Mouse (Mus musculus) embryonic stem cell, embryonic (primary cell): ENCODE measurements around the gene Nos1ap.

Experiments
- CTCF ChIA-PET, 4 experiments: fragments of 300-600 bp in 2 of 4; fragments of 350-600 bp in 2 of 4; sonication (Branson Sonifier 250); formaldehyde crosslinking; loops; one replicate each; lab custom pipeline; 2022; ENCODE audit warnings: inconsistent platforms in 2 of 4; lab: Charles Lee
- POLR2A ChIA-PET, 4 experiments: fragments of 300-600 bp in 2 of 4; fragments of 350-600 bp in 2 of 4; sonication (Branson Sonifier 250); formaldehyde crosslinking; loops; one replicate each; lab custom pipeline; 2022; ENCODE audit warnings: antibody characterized with exemption in 4 of 4, inconsistent platforms in 1 of 4; lab: Charles Lee

Gene Nos1ap

DNA sequence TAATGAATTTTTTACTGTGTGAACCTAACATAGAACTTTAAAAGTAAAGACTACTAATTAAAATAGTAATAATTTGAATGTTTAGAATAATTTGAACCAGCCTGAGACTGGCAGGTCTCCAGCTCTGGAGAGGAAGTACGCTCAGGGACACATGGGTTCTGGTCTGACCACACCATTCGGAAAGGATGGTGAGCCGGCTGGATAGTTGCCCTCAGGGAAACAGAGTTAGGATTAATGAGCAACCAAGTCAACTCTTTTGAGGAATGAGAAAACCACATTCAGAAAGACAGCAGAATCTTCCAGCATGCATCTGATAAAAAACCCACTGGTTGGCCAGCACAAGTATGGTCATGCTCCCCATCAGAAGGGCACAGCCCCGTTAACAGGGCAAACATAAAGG lies 69.5 kb downstream of the Nos1ap start:
- CTCF ChIA-PET: interaction anchor here in 1 of 4 experiments (1.9 kb wide), 1 partner anchor 93 kb away, joined by 5 read pairs; no protein-coding TSS in a partner anchor
- POLR2A ChIA-PET: interaction anchor here in 1 of 4 experiments (1.5 kb wide), 1 partner anchor 9 kb away, joined by 4 read pairs; no protein-coding TSS in a partner anchor

DNA sequence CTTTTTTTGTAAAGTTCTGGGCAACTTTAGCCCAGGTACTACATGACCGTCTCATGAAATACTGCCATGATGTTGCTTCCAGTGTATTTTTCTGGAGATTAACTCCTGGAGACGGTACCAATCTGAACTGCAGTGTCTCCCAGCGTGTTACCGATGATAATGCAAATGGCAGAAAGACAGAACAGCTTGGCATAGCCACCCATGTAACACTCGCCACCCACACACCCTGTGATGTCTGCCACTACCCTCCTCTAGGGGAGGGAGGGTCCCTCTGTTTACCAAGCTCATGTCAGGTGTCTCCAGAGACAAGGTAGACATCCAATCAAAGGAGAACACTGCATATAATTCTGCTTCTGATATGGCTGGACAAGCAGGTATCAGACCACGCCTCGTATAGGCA lies 70.0 kb downstream of the Nos1ap start:
- ChIA-PET POLR2A (no interaction called here), CTCF (no interaction called here)

DNA sequence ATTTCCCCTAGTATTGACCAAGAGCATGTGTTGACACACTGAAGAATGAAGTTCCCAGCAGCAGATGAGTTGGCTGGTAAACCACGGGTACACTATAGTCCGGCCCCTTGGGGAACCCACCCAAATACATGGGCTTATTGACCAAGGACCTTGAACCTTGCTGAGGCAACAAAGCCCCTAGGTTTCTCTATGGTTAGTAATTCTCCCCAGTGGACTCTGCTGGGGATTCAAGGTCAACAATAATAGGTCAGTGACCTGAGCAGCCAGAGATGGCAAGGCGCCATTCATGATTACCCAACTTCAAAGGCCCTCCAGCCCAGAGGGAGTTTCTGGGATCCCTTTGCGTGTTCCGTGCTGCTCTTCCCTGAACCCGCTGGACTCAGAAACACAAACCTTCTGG lies 73.5 kb downstream of the Nos1ap start:
- ChIA-PET POLR2A (interaction anchor here in 1 of 4 experiments (0.6 kb wide), 1 partner anchor 40 kb away, joined by 3 read pairs; no protein-coding TSS in a partner anchor), CTCF (no interaction called here)

DNA sequence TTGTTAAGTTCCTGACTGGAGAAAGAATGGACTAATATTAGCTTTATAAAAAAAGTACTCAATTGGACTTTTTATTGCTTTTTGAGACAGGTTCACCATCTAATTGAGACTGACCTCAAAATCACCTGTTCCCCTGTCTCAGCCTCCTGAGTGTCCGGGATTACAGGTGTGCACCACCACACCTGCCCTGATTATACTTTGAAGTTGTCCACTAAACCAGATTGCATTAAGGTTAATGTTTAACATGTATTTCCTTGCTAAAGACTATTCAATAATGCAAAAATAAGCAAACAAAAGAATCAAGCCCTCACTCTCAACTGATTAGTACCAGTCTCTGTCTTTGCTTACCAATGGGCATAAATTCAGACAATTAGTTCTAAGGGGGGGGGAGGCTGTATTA lies 74.2 kb downstream of the Nos1ap start:
- POLR2A ChIA-PET: no interaction called here
- CTCF ChIA-PET: no interaction called here

DNA sequence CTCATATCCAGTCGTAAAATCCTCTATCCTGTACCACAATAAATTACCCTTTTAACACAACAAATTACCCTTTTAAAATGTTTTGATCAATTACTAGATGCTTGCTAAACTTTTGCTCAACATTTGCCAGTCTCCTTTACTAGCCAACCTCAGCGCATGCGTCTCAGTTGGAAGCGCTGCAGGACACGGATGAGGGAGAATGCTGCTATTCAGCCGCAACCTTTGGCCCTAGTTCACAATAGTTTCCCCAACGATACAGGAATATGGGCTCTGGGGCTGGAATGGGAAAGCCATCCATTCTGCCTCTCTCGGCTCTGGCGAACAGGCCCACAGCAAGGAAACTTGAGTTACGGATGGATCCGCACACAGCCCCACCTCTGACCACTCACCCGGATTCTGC lies 75.4 kb downstream of the Nos1ap start:
- CTCF ChIA-PET: no interaction called here

DNA sequence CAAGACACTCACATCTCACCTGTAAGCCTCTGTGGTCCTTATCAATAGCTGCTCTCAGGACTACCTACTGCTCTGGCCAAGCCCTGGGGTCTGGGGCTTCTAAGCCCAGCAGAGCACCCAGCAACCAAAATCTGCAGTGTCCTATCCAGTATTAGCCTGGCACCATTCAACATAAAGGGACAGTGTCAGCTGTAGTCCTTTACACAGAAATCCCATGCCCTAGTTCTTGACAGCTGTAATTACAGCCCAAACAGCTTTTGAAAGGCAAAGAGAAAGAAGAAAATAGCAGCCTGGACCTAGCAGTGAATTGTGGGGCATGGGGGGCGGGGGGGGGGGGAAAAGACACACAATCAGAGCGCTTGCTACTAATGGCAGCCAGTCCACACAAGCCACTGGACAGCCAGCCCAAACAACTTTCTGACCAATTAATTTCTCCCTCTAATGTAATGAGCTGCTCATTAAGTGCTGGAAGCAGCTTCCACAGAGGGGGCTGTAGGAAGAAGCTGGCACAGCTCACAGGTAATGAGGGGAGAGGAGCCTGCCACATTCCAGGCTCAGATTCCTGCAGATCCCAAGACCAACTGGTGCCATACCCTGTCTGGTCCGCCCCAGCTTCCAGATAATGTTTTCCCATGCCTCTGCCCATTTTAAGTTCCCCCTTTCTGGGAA lies 77.1 kb downstream of the Nos1ap start:
- ChIA-PET POLR2A (interaction anchor here in 3 of 4 experiments (0.5 to 1.7 kb wide), 4 partner anchors 9 to 127 kb away, joined by 3 to 7 read pairs (median 4); no protein-coding TSS in a partner anchor), CTCF (interaction anchor here in 1 of 4 experiments (0.7 kb wide), 1 partner anchor 217 kb away, joined by 6 read pairs; no protein-coding TSS in a partner anchor)

More for the DNA sequence above, 75.4 kb downstream of the Nos1ap start:
- POLR2A ChIA-PET: interaction anchor here in 1 of 4 experiments (1.3 kb wide), 1 partner anchor 9 kb away, joined by 4 read pairs; no protein-coding TSS in a partner anchor

DNA sequence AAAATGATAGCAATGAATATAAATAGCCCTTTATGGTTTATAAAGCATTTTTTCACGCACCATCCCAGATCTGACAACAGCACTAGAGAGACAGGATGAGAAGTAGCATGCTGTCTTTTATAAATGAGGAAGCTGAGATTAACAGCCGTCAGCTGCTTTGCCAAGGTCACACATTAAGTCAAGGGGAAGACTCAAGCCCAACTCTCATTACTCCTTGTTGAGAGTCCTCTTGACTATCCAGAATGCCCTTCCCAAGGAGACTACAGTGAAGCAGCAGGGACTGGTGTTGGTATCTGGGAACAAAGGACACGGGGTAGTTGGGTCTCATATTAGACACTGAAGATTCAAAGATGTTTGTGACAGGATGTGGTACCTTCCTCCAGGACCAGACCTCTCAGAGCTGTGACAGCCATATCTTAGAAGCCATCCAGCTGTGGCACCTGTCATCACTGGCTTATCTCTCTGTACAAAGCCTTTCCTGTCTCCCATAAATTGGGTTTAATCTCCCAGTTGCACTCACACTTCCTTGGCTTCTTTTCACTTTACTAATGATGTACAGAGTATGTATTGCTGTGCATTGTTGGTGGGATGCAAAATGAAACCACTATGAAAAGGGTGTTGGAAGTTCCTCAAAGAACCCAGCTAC lies 78.9 kb downstream of the Nos1ap start:
- ChIA-PET POLR2A (interaction anchor here in 1 of 4 experiments (1.5 kb wide), 1 partner anchor 10 kb away, joined by 4 read pairs; no protein-coding TSS in a partner anchor), CTCF (interaction anchor here in 1 of 4 experiments (0.6 kb wide), 1 partner anchor 81 kb away, joined by 3 read pairs; no protein-coding TSS in a partner anchor)

DNA sequence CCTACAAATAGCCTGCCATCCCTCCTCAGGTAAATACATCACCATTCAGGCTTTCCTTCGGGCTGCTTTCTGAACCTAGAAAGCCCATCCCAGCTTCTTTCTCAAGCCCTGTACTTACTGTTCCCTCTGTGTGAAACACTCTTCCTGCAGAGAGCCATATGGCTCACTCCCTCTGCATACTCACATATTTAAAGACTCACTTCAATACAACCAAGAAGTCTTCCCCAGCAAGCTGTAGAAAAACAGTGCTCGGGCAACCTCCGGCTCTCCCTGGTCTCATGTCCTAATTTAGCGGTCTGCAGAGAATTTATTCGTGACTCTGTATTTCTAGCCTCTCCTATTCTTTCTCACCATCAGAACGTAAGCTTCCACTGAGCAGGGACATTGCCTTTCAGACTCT lies 83.4 kb downstream of the Nos1ap start:
- ChIA-PET CTCF (no interaction called here), POLR2A (interaction anchor here in 1 of 4 experiments (0.6 kb wide), 1 partner anchor 147 kb away, joined by 3 read pairs; no protein-coding TSS in a partner anchor)

DNA sequence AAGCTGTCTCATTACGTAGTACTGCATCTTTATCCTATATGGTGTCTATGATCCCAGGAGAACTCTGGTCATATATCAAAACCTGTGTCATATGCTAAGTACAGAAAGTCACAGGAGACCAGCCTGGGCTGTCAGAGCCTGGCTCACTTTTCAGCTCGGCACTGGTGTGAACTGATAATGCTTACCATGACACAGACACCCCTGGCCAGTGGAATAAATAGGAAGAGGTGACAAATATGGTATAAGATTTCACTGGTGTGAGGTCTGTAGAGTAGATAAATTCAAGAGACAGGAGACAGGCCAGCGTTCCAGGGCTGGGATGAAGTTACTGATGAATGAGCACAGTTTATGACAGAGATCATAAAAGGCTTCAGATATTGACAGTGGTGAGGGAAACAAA lies 84.6 kb downstream of the Nos1ap start:
- ChIA-PET POLR2A (no interaction called here), CTCF (no interaction called here)

DNA sequence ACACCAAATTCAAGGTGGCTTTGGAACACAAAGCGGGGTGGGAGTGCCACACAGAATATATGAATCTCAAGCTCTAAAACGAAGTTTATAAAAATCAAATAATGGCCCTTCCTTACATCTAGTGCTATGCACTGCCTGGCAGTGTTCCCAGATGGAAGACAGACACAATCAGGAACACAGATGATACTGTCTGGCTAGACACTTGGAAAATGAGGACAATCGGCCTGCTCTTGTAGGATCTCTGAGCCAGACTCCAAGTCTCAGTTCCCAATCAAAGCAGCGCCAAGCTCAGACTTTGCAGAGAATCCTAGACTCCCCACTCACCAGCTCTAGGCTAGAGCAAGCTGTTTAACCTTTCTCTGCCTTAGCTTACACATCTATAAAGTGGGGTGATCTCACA lies 85.3 kb downstream of the Nos1ap start:
- ChIA-PET CTCF (interaction anchor here in 1 of 4 experiments (0.6 kb wide), 1 partner anchor 570 kb away, joined by 3 read pairs; no protein-coding TSS in a partner anchor), POLR2A (no interaction called here)

DNA sequence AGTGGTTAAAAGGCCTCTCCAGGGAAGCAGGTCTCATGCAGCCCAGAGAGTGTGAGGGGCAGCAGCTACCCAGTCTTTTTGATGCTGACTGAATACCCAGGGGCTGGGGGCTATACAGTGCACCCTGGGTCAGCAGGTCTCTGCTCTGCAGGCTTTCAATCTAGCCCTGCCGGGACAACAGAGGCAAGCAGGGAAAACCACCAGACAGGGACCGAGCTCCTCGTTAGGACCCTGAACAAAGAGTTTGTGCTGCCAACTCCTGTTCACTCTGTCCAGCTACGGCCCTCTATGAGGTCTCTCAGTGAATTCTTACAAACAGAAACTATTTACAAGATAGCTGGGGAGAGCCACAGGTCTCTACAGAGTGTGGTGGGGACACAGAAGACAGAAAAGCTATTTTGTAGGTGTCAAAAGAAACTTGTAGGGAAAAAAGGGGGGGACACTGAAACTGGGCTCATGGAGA lies 86.4 kb downstream of the Nos1ap start:
- POLR2A ChIA-PET: interaction anchor here in 1 of 4 experiments (0.8 kb wide), 1 partner anchor 9 kb away, joined by 3 read pairs; no protein-coding TSS in a partner anchor
- CTCF ChIA-PET: interaction anchor here in 1 of 4 experiments (1.0 kb wide), 1 partner anchor 9 kb away, joined by 3 read pairs; no protein-coding TSS in a partner anchor

DNA sequence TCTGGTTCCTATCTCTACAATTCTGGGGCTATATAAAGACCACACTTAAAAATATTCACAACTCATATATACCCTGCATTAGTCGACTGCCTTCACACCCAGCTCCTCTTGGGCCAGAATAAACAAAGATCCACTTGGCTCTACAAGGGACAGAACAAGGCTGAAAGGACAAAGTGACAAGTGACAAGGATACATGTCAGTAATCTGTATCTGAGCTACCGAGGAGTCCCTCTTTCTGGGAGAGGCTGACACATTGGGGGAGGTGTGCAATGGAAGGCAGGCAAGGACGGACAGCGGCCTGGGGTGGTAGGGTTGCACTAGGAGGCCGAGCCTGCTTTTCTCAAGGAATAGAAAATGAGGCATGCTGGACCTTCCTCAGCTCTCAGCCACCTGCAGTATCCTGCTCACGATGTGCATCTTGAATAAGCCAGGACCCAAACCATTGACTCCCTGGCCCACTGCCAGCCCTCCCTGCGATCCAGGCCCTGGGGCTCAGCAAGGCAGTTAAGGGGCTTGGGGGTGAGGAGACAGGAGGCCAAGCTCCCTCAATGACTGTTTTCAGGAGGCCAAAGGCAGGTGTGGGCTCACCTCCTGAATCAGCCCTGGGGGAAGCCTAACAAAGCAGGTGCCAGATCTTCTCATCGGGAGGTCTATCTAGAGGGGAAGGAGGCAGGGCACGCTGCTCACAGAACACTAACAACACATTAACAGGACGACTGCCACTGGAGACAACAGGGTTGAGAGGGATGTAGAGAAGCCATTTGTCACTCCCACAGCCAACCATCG lies 87.0 kb downstream of the Nos1ap start:
- ChIA-PET POLR2A (no interaction called here), CTCF (interaction anchor here in 1 of 4 experiments (1.0 kb wide), 1 partner anchor 8 kb away, joined by 3 read pairs; no protein-coding TSS in a partner anchor)

DNA sequence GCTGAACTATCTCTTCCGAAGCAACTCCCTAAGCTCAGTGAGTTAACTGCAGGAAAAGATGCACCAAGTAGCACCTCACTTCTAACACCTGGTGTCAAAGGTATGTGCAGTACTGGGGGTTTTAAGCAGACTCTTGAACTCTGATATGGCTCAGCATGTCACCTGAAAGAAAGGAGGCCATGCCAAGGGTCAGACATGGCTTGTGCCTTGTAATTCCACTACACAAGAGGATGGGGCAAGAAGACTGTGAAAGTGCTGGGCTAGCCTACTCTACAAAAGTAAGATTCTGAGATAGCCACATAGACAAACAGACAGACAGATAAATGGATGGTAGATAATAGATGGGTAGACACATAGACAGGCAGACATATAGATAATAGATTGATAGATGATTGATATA lies 87.7 kb downstream of the Nos1ap start:
- POLR2A ChIA-PET: no interaction called here
- CTCF ChIA-PET: no interaction called here

DNA sequence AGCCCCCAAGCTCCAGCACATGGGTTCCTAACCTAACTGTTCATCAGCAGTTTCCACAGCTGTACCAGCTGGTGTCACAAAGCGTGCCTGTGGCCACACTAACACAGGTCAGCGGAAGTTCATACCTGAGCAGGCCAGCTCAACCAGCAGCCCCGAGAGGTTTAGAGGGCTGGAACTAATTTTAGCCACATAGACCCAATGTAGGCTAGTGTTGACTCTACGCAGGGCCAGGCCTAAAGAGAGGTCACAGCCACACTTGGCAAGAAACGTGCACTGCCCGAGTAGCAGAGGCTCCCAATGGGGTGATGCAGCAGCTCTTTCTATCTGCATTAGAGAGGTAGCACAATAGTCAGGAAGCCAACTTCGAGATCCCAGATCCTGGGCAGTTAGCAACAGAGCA lies 88.1 kb downstream of the Nos1ap start:
- CTCF ChIA-PET: interaction anchor here in 1 of 4 experiments (0.5 kb wide), 1 partner anchor 88 kb away, joined by 5 read pairs; no protein-coding TSS in a partner anchor
- POLR2A ChIA-PET: no interaction called here

DNA sequence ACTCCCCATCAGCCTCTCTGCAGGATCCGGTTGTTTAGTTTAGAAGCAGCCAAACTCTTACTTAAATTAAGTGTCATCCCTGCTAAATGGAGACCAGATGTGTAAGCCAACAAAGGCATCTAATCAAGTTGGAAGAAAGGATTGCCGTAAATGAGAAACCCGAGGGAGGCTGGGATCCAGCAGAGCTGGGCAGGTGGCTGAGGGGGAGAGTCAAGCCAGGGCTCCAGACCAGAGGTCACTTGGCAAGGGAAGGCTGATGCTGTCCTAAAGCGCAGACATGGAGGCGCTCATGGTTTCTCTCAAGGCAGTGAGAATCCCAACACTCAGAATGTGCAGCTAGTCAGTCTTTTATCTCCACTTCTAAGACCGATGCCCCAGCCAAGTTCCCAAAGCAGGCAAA lies 89.8 kb downstream of the Nos1ap start:
- ChIA-PET POLR2A (no interaction called here), CTCF (no interaction called here)

DNA sequence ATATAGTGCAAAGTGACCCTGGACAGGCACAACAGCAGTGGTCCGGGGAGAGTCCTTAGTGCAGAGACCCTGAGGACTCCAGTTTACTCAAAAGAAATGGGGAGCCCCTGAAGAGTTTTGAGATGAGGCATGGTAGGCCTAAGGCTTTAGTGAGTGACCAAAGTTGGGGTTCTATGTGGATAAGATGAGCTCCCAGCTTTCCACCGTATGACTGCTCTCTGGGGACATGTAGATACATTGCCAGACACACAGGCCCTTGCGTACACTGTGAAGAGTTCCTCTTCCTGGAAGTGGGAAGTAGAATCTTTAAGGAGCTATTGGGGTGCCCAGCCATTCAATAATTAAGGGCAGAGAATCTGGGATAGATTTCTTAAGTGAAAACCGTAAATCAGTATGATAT lies 90.2 kb downstream of the Nos1ap start:
- POLR2A ChIA-PET: no interaction called here

DNA sequence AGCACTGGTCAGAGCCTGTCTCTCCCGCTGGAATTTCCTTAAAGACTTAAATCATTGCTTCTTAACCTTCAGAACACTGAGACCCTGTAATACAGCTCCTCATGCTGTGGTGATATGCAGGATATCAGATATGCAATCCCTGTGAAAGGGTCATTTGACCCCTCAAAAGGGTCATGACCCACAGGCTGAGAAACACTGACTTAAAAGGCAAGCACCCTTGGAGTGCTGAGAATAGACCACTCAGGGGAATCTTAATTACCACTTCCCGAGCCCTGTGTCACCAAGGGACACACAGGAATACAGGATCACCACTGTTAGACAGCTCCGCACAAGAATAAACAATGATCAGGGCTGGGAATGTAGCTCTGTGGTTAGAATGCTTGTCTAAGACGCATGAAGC lies 91.0 kb downstream of the Nos1ap start:
- ChIA-PET POLR2A (interaction anchor here in 1 of 4 experiments (0.6 kb wide), 1 partner anchor 502 kb away, joined by 3 read pairs; no protein-coding TSS in a partner anchor), CTCF (no interaction called here)

More for the DNA sequence above, 90.2 kb downstream of the Nos1ap start:
- CTCF ChIA-PET: no interaction called here

DNA sequence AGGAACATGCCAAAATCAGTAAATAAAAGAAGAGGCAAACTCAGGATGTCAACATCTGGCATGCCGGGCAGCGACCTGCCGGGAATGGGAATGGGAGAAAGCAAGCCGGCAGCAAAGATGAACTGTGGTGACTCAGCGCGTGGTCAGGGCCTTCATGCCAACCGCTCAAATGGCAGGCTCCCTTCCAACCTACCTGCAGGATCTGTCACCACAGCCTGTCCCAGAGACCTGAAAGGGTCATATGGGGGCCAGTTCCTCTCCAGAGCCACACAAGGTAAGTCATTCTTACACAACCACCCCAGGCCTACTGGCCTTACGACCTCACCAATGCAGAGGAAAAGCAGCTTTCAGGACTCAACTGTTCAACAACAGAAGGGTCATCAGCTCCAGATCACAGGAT lies 93.4 kb downstream of the Nos1ap start:
- POLR2A ChIA-PET: interaction anchor here in 1 of 4 experiments (0.6 kb wide), 1 partner anchor 27 kb away, joined by 4 read pairs; no protein-coding TSS in a partner anchor
- CTCF ChIA-PET: no interaction called here
